Mouse (Mus musculus): Measurements from ENCODE around the gene Oog2. TPM values are rescaled to one million over a fixed set of nuclear protein-coding genes. Genes with fewer than 3 reads are reported as not detected.
"Not testable (repeated sequence)": the region's sequence is repeated elsewhere in the genome, so short reads cannot be mapped to it uniquely, and the experiment has no call there.

Oog2 gene
- total RNA-seq (2021), result not detected
- long read RNA-seq, experiment 1, result 0 reads
- long read RNA-seq, experiment 2, result 0 reads

DNA sequence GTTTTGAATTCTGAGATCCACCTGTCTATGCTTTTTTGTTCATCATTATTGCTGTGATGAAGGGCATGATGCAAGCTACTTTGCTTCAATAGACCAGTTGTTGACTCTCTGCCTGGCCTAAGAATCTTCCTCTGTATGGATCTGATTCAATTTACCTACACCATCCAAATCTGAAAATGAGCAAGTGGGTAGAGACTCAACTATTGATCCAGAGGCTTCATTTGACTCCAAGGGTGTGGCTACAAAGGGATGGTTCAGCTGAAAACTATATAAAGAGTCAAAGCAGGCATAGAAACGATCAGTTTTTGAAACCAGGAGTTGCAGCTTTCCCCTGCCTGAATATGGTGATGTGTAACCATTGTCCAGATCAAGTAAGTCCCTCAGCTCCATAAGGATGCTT lies at the start of gene Oog2:
Gene Oog2, plus strand, starts transcription at position 301 of the 400 bp plus-strand sequence.
- no peak for DNase-seq

- DNase-seq, result no peak
Observed at GRCm38 (mm10) chr4:144162563-144162962, 28.0 kb upstream of the Oog2 start, which contains the start of gene Oog3. TSS of gene Oog3 (minus strand) at chr4:144162663.

- DNase-seq, result not testable (repeated sequence)
Observed at GRCm38 (mm10) chr4:144213218-144213617, 22.7 kb downstream of the Oog2 start, which contains the start of gene C87977. TSS of gene C87977 (minus strand) at chr4:144213318.

Other genes with a start within 250 kb of the Oog2 start
- gene Pramef25, start 239.7 kb upstream of the Oog2 start, total RNA-seq (2021), result not detected
- not detected for gene Gm13101, start 223.8 kb upstream of the Oog2 start, total RNA-seq (2021)
- not detected for gene Pramef17, start 196.3 kb upstream of the Oog2 start, total RNA-seq (2021)
- gene Pramel4, start 131.6 kb upstream of the Oog2 start, total RNA-seq (2021), result not detected
- gene Gm13102, start 84.2 kb upstream of the Oog2 start, total RNA-seq (2021), result not detected
- gene Oog3, start 28.1 kb upstream of the Oog2 start, total RNA-seq (2021), result not detected
- gene C87977, start 22.6 kb downstream of the Oog2 start, total RNA-seq (2021), result not detected
- gene Pramel5, start 89.8 kb downstream of the Oog2 start, total RNA-seq (2021), result not detected
- not detected for gene Gm13128, start 139.5 kb downstream of the Oog2 start, total RNA-seq (2021)
- gene Gm13119, start 167.2 kb downstream of the Oog2 start, total RNA-seq (2021), result not detected
- not detected for gene Pramef20, start 187.2 kb downstream of the Oog2 start, total RNA-seq (2021)
- gene Pramef12, start 217.7 kb downstream of the Oog2 start, total RNA-seq (2021), result not detected
- not detected for gene 1700012P22Rik, start 248.1 kb downstream of the Oog2 start, total RNA-seq (2021)